31 mouse cellular contexts compared by ENCODE assay signal in the genomic region with DNA sequence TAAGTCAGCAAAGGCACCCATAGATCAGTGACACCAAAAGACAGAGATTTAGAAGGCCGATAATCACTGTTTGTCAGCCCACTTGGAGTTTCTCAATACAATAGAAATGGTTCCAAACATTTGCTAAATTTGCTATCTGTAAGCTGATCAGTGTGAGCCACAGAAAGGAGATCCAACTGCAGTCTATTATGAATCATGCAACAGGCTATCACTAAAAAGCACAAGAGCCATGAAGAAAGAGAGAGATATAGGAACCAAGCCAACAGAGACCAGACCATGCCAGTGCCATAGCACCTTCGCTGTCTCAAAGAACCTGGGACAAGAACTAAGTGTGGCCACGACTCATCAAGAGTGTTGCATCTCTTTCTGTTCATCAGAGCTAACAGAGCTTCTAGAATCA. TPM values are rescaled to one million over a fixed set of nuclear protein-coding genes. Genes with fewer than 3 reads are reported as not detected.
DNase-seq lines count a peak whose midpoint lies in the region; ATAC-seq and TF ChIP-seq lines count a peak whose summit lies in the region.
"Had no signal": no experiment of that assay in that cellular context is flagged by ENCODE, and none has a peak within 500 bp of the region (broad histone marks: within the 10 kb centered on the region; RNA-seq: fewer than 3 reads in every experiment).

No protein-coding gene starts in this region.

- no peak for TF ChIP-seq CTCF in liver, adult 2 months (IDR thresholded peaks at IDR 0.05; ENCODE audit: low read depth, low read length)
- no peak for TF ChIP-seq CTCF in MEL (IDR thresholded peaks at IDR 0.05 in 2 of 3, conservative IDR thresholded peaks at IDR 0.05 in 1 of 3; ENCODE audit: control insufficient read depth in 1 of 3, insufficient read depth in 1 of 3, low read depth in 2 of 3, low read length in 3 of 3, poor library complexity in 1 of 3, severe bottlenecking in 1 of 3)
- TF ChIP-seq CTCF in stomach, postnatal 0 days (IDR thresholded peaks at IDR 0.05; ENCODE audit: low read depth): no peak

- no peak overlapping the region for H3K4me2 ChIP-seq in liver, embryonic 12.5 days
- no peak overlapping the region for H3K4me2 ChIP-seq in midbrain, embryonic 11.5 days
- no peak overlapping the region for H3K4me2 ChIP-seq in midbrain, embryonic 15.5 days
- H3K4me2 ChIP-seq in stomach, postnatal 0 days (replicated peaks; ENCODE audit: low read depth): no peak overlapping the region
- H3K4me2 ChIP-seq: embryonic facial prominence, embryonic 13.5 days; forebrain, embryonic 13.5 days; heart, embryonic 12.5 days; heart, embryonic 15.5 days; hindbrain, embryonic 13.5 days; intestine, embryonic 15.5 days had no signal

- TF ChIP-seq POLR2A in liver, adult 2 months (IDR thresholded peaks at IDR 0.05; ENCODE audit: extremely low read depth, insufficient read depth, low read length): no peak
- TF ChIP-seq POLR2A in MEL (IDR thresholded peaks at IDR 0.05; ENCODE audit: control insufficient read depth in 1 of 2, insufficient read depth in 1 of 2, low read depth in 1 of 2, low read length in 2 of 2, poor library complexity in 1 of 2): no peak

- no peak overlapping the region for H3K9ac ChIP-seq in liver, adult 2 months (ENCODE audit: low read depth, low read length)
- H3K9ac ChIP-seq in liver, embryonic 12.5 days: no peak overlapping the region
- H3K9ac ChIP-seq in midbrain, embryonic 11.5 days (ENCODE audit: low read length): no peak overlapping the region
- H3K9ac ChIP-seq in midbrain, embryonic 15.5 days: no peak overlapping the region
- no peak overlapping the region for H3K9ac ChIP-seq in MEL (ENCODE audit: control insufficient read depth, low read depth, low read length, poor library complexity, severe bottlenecking)
- no peak overlapping the region for H3K9ac ChIP-seq in stomach, postnatal 0 days (ENCODE audit: low read length)
- H3K9ac ChIP-seq: embryonic facial prominence, embryonic 13.5 days; forebrain, embryonic 13.5 days; heart, embryonic 12.5 days; heart, embryonic 15.5 days; hindbrain, embryonic 13.5 days; intestine, embryonic 15.5 days had no signal

- H3K4me3 ChIP-seq in liver, adult 2 months (ENCODE audit: insufficient read depth, low read depth, low read length): no peak overlapping the region
- no peak overlapping the region for H3K4me3 ChIP-seq in liver, embryonic 12.5 days
- no peak overlapping the region for H3K4me3 ChIP-seq in midbrain, embryonic 11.5 days (ENCODE audit: low read depth, low read length)
- H3K4me3 ChIP-seq in midbrain, embryonic 15.5 days: no peak overlapping the region
- no peak overlapping the region for H3K4me3 ChIP-seq in MEL (ENCODE audit: control insufficient read depth in 1 of 2, insufficient read depth in 1 of 2, low read depth in 2 of 2, low read length in 2 of 2)
- H3K4me3 ChIP-seq in stomach, postnatal 0 days (ENCODE audit: low read depth, low read length): no peak overlapping the region
- H3K4me3 ChIP-seq: embryonic facial prominence, embryonic 10.5 days; embryonic facial prominence, embryonic 13.5 days; erythroblast, embryonic 14.5 days; forebrain, embryonic 13.5 days; heart, embryonic 12.5 days; heart, embryonic 15.5 days; hindbrain, embryonic 10.5 days; hindbrain, embryonic 13.5 days; intestine, embryonic 15.5 days had no signal

- no peaks in the 10 kb centered on the region for H3K9me3 ChIP-seq in liver, embryonic 12.5 days (replicated peaks)
- no peaks in the 10 kb centered on the region for H3K9me3 ChIP-seq in midbrain, embryonic 11.5 days (ENCODE audit: control insufficient read depth, low read length)
- no peaks in the 10 kb centered on the region for H3K9me3 ChIP-seq in midbrain, embryonic 15.5 days
- H3K9me3 ChIP-seq in MEL (replicated peaks; ENCODE audit: insufficient read depth, low read length): no peaks in the 10 kb centered on the region
- H3K9me3 ChIP-seq in stomach, postnatal 0 days (ENCODE audit: control insufficient read depth, low read length): no peaks in the 10 kb centered on the region
- H3K9me3 ChIP-seq: embryonic facial prominence, embryonic 10.5 days; embryonic facial prominence, embryonic 13.5 days; forebrain, embryonic 13.5 days; G1E; heart, embryonic 12.5 days; heart, embryonic 15.5 days; hindbrain, embryonic 10.5 days; hindbrain, embryonic 13.5 days; intestine, embryonic 15.5 days had no signal

- no peaks in the 10 kb centered on the region for H3K36me3 ChIP-seq in liver, adult 2 months (ENCODE audit: control insufficient read depth, insufficient read depth, low read length)
- H3K36me3 ChIP-seq in liver, embryonic 12.5 days: peaks cover 8% of the 10 kb centered on the region
- no peaks in the 10 kb centered on the region for H3K36me3 ChIP-seq in midbrain, embryonic 11.5 days (ENCODE audit: control insufficient read depth, insufficient read depth, low read length)
- no peaks in the 10 kb centered on the region for H3K36me3 ChIP-seq in midbrain, embryonic 15.5 days (replicated peaks)
- H3K36me3 ChIP-seq in MEL (ENCODE audit: control insufficient read depth in 1 of 2, insufficient read depth in 2 of 2, low read length in 2 of 2): peaks cover 0 to 35% of the 10 kb centered on the region in 2 experiments; a peak in 3 of 4 replicates
- no peaks in the 10 kb centered on the region for H3K36me3 ChIP-seq in stomach, postnatal 0 days (ENCODE audit: control insufficient read depth, insufficient read depth, low read length)
- H3K36me3 ChIP-seq: embryonic facial prominence, embryonic 10.5 days; heart, embryonic 12.5 days; heart, embryonic 15.5 days; hindbrain, embryonic 10.5 days; hindbrain, embryonic 13.5 days; intestine, embryonic 15.5 days had no signal

- 46% methylated on average over 3 of the region's 3 CpGs for WGBS in liver, adult 2 months
- WGBS in liver, embryonic 12.5 days (ENCODE audit: insufficient replicate concordance): 81% methylated on average over 3 of the region's 3 CpGs
- 97% methylated on average over 3 of the region's 3 CpGs for WGBS in midbrain, embryonic 11.5 days
- 92% methylated on average over 3 of the region's 3 CpGs for WGBS in midbrain, embryonic 15.5 days
- 88% methylated on average over 3 of the region's 3 CpGs for WGBS in stomach, postnatal 0 days

- peak; percentile 36 to 38; a peak in 2 of 4 replicates for TF ChIP-seq EP300 in MEL (IDR thresholded peaks at IDR 0.05; ENCODE audit: low read depth in 1 of 2, low read length in 2 of 2)
- no peak for TF ChIP-seq EP300 in stomach, postnatal 0 days (optimal IDR thresholded peaks at IDR 0.05)

- DNase-seq in liver, adult 2 months (ENCODE audit: extremely low read depth, low read depth, low spot score): peak; percentile 65
- peak; percentile 26 for DNase-seq in midbrain, embryonic 11.5 days (ENCODE audit: low spot score, missing footprints)
- DNase-seq in MEL (ENCODE audit: low read depth, low spot score): peak; percentile 61
- no peak for DNase-seq in left cerebral cortex, postnatal 14 days (ENCODE audit: low spot score in 2 of 2)
- DNase-seq in stomach, postnatal 0 days (ENCODE audit: low spot score): no peak
- DNase-seq: adrenal gland, adult 8-10 months; adrenal gland, postnatal 25 days; B cell, adult 2 months; cerebellum, adult 18-20 months; cerebellum, adult 9-11 months; cerebellum, postnatal 25 days; embryo, embryonic 11 days; gastrocnemius, postnatal 10 days; gastrocnemius, postnatal 36 days; heart, postnatal 10 days; heart, postnatal 36 days had no signal

- ATAC-seq in liver, embryonic 12.5 days: no peak
- no peak for ATAC-seq in midbrain, embryonic 11.5 days (ENCODE audit: low FRiP score)
- no peak for ATAC-seq in midbrain, embryonic 15.5 days (replicated peaks)
- ATAC-seq in stomach, postnatal 0 days (ENCODE audit: low FRiP score, low TSS enrichment): no peak
- ATAC-seq: forebrain, embryonic 13.5 days; forebrain, embryonic 16.5 days; hindbrain, embryonic 16.5 days; intestine, embryonic 15.5 days had no signal

- no peaks in the 10 kb centered on the region for H3K27me3 ChIP-seq in liver, adult 2 months (ENCODE audit: control insufficient read depth, insufficient read depth, low read length)
- no peaks in the 10 kb centered on the region for H3K27me3 ChIP-seq in liver, embryonic 12.5 days (replicated peaks)
- no peaks in the 10 kb centered on the region for H3K27me3 ChIP-seq in midbrain, embryonic 11.5 days (ENCODE audit: control insufficient read depth, insufficient read depth, low read length)
- no peaks in the 10 kb centered on the region for H3K27me3 ChIP-seq in midbrain, embryonic 15.5 days (replicated peaks)
- H3K27me3 ChIP-seq in MEL (ENCODE audit: control insufficient read depth in 1 of 2, insufficient read depth in 2 of 2, low read length in 2 of 2): no peaks in the 10 kb centered on the region
- H3K27me3 ChIP-seq in stomach, postnatal 0 days (ENCODE audit: control insufficient read depth, insufficient read depth, low read length): no peaks in the 10 kb centered on the region
- H3K27me3 ChIP-seq: CH12.LX; embryonic facial prominence, embryonic 13.5 days; forebrain, embryonic 13.5 days; heart, embryonic 12.5 days; heart, embryonic 15.5 days; hindbrain, embryonic 13.5 days; intestine, embryonic 15.5 days had no signal

- peaks cover 13% of the 10 kb centered on the region; the same call in 1 of the 2 replicates for H3K79me2 ChIP-seq in liver, adult 2 months (ENCODE audit: control insufficient read depth, insufficient read depth, low read length)
- peaks cover 72% of the 10 kb centered on the region for H3K79me2 ChIP-seq in MEL (ENCODE audit: control insufficient read depth, insufficient read depth, low read length, poor library complexity)

- peak overlapping the region; percentile 61 for H3K27ac ChIP-seq in liver, adult 2 months (replicated peaks; ENCODE audit: insufficient read depth, low read depth, low read length)
- H3K27ac ChIP-seq in liver, embryonic 12.5 days: no peak overlapping the region
- H3K27ac ChIP-seq in midbrain, embryonic 11.5 days (ENCODE audit: low read depth, low read length): no peak overlapping the region
- H3K27ac ChIP-seq in midbrain, embryonic 15.5 days: no peak overlapping the region
- no peak overlapping the region for H3K27ac ChIP-seq in MEL (ENCODE audit: control insufficient read depth, low read depth, low read length)
- no peak overlapping the region for H3K27ac ChIP-seq in stomach, postnatal 0 days (replicated peaks)
- H3K27ac ChIP-seq: embryonic facial prominence, embryonic 10.5 days; embryonic facial prominence, embryonic 13.5 days; forebrain, embryonic 13.5 days; heart, embryonic 15.5 days; hindbrain, embryonic 10.5 days; hindbrain, embryonic 13.5 days; intestine, embryonic 15.5 days had no signal

- H3K4me1 ChIP-seq in liver, adult 2 months (ENCODE audit: control insufficient read depth, insufficient read depth, low read length): peaks cover 11% of the 10 kb centered on the region
- H3K4me1 ChIP-seq in liver, embryonic 12.5 days: peaks cover 43% of the 10 kb centered on the region
- H3K4me1 ChIP-seq in midbrain, embryonic 11.5 days (ENCODE audit: control insufficient read depth, insufficient read depth, low read length): peaks cover 9% of the 10 kb centered on the region
- peaks cover 18% of the 10 kb centered on the region for H3K4me1 ChIP-seq in midbrain, embryonic 15.5 days
- peaks cover 13 to 21% of the 10 kb centered on the region in 2 experiments for H3K4me1 ChIP-seq in MEL (ENCODE audit: control insufficient read depth in 1 of 2, insufficient read depth in 2 of 2, low read length in 2 of 2)
- no peaks in the 10 kb centered on the region; the same call in 1 of the 2 replicates for H3K4me1 ChIP-seq in stomach, postnatal 0 days (replicated peaks; ENCODE audit: control insufficient read depth, insufficient read depth)

- no peak for TF ChIP-seq RAD21 in MEL (IDR thresholded peaks at IDR 0.05; ENCODE audit: low read depth, low read length)

- intact Hi-C loops in left cerebral cortex, postnatal 14 days (cut with DNase I): no loop called here

RNA-seq across cellular contexts. Expression of gene Hdlbp, which starts 2.9 kb away (rescaled TPM):
- 169 and 179 TPM in 2 replicates for total RNA-seq in liver, adult 2 months (2014; rRNA removed)
- 103 and 119 TPM in 2 replicates for polyA plus RNA-seq in liver, adult 2 months (2012; rRNA removed)
- 88.7 and 92.8 TPM in 2 replicates for polyA plus RNA-seq in liver, embryonic 12.5 days (2016; fragmentation: Nextera tagmentation; extraction: Ambion mirVana)
- 84.4 and 88.2 TPM in 2 replicates for polyA plus RNA-seq in midbrain, embryonic 11.5 days (2014; fragmentation: Nextera tagmentation; extraction: Ambion mirVana)
- 70.9 and 71.1 TPM in 2 replicates for polyA plus RNA-seq in midbrain, embryonic 15.5 days (2015; fragmentation: Nextera tagmentation; extraction: Ambion mirVana)
- total RNA-seq in MEL (2012; rRNA removed): 141 and 160 TPM in 2 replicates
- 1,000 to 10,000 TPM in 1 of 2 experiments, 100 to 1,000 TPM in 1; 271 to 1,954 TPM for polyA plus RNA-seq in MEL (2012; ENCODE audit: insufficient read depth in 1 of 2, insufficient read length in 2 of 2, low read depth in 1 of 2, low replicate concordance in 2 of 2, missing spikeins in 1 of 2)
- 100 to 1,000 TPM; 159 to 165 TPM for total RNA-seq in left cerebral cortex, postnatal 14 days (2021)
- 106 and 155 TPM in 2 replicates for polyA plus RNA-seq in stomach, postnatal 0 days (2015; fragmentation: Nextera tagmentation; extraction: Ambion mirVana)

RNA-seq across cellular contexts. Expression of gene Farp2, which starts 36.2 kb away (rescaled TPM):
- total RNA-seq in liver, adult 2 months (2014; rRNA removed): 10.5 and 16.4 TPM in 2 replicates
- 9.2 and 10.5 TPM in 2 replicates for polyA plus RNA-seq in liver, adult 2 months (2012; rRNA removed)
- 1.2 and 1.5 TPM in 2 replicates for polyA plus RNA-seq in liver, embryonic 12.5 days (2016; fragmentation: Nextera tagmentation; extraction: Ambion mirVana)
- 3.2 and 3.3 TPM in 2 replicates for polyA plus RNA-seq in midbrain, embryonic 11.5 days (2014; fragmentation: Nextera tagmentation; extraction: Ambion mirVana)
- polyA plus RNA-seq in midbrain, embryonic 15.5 days (2015; fragmentation: Nextera tagmentation; extraction: Ambion mirVana): 4.6 and 5.0 TPM in 2 replicates
- 10.8 and 12.0 TPM in 2 replicates for total RNA-seq in MEL (2012; rRNA removed)
- polyA plus RNA-seq in MEL (2012; ENCODE audit: insufficient read depth in 1 of 2, insufficient read length in 2 of 2, low read depth in 1 of 2, low replicate concordance in 2 of 2, missing spikeins in 1 of 2): 1 to 10 TPM in 1 of 2 experiments, not detected in 1; 9.7 TPM
- 10 to 100 TPM; 11.0 to 11.6 TPM for total RNA-seq in left cerebral cortex, postnatal 14 days (2021)
- polyA plus RNA-seq in stomach, postnatal 0 days (2015; fragmentation: Nextera tagmentation; extraction: Ambion mirVana): 2.9 and 3.0 TPM in 2 replicates
- polyA plus RNA-seq: erythroblast, embryonic 14.5 days had no signal

Comparison
In these comparisons a context has a peak if more than half of its experiments do, and no peak if none do; other contexts are left out.
1. DNase-seq: peak in liver, adult 2 months (single experiment), midbrain, embryonic 11.5 days (single experiment) and MEL (single experiment); none in left cerebral cortex, postnatal 14 days (0 of 2) and stomach, postnatal 0 days (single experiment).